Mouse (Mus musculus): ENCODE results near the gene Olfr648.

- TF ChIP-seq CTCF (IDR thresholded peaks at IDR 0.05; ENCODE audit: insufficient read depth, low read length), result no peak
- TF ChIP-seq POLR2A (IDR thresholded peaks at IDR 0.05; ENCODE audit: borderline replicate concordance, extremely low read depth, low read depth, low read length), result no peak; the same call in 1 of the 2 replicates
Measured at GRCm38 (mm10) chr7:104218701-104219569, 35.7 kb upstream of the Olfr648 start, which contains the start of gene Trim6.
